Mouse (Mus musculus): Measurements from ENCODE around the gene Hist1h2ak. TPM values are rescaled to one million over a fixed set of nuclear protein-coding genes. Genes with fewer than 3 reads are reported as not detected.
"Not testable (repeated sequence)": the region's sequence is repeated elsewhere in the genome, so short reads cannot be mapped to it uniquely, and the experiment has no call there.

The Hist1h2ak gene
- polyA plus RNA-seq, 1 experiment from 2014 or later = not detected

DNA sequence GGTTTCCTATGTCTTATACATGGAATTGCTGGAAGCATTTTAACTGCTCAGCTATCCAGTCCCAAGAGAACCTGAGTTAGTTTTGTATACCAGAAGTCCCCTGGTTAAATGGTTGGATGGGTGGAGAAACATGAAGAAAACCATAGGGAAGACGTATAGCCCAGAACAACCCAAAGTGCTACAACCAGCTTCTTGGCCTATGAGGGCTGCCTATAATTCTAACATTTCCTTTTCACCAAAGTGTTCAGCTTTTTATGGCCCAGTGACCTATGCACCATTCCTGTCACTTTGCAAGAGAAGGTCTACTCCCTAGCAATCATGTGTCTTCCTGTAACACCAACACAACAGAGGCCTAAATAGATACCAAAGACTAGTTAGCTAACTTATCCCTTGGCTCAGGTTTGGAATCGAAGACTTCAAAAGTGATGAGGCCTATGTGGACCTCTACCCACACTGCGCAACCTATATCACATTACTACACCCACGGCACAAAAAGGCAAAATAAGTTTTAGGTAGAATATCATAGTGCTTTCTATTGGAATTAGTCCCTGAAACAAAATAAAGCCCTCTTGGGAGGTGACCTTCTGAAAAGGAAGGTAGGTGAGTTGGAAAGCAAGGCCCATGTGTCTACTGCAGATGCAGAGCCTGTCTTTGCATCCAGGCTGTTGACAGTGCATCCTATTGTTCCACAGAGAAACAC is 35.1 kb downstream of the Hist1h2ak start:
- in situ Hi-C loops (cut with MboI; ENCODE audit: low pct_unique_long_range_greater_than_20kb) = loop anchor here (10.0 kb wide), 3 partner anchors 554 to 1816 kb away; partner anchors contain the start of genes Abt1, Hist1h2af, Hist1h3g and Hist1h4h
- no peak for ATAC-seq
- ChIA-PET POLR2A (interaction anchor here (1.1 to 1.2 kb wide), 2 partner anchors 15 to 18 kb away, joined by 3 read pairs; no protein-coding TSS in a partner anchor), CTCF (interaction anchor here (1.7 kb wide), 1 partner anchor 15 kb away, joined by 4 read pairs; no protein-coding TSS in a partner anchor)
- no peak for DNase-seq (ENCODE audit: low read depth, low spot score)
- TF ChIP-seq CTCF (IDR thresholded peaks at IDR 0.05) = no peak
- H3K27me3 ChIP-seq = no peaks in the 10 kb centered on the region

DNA sequence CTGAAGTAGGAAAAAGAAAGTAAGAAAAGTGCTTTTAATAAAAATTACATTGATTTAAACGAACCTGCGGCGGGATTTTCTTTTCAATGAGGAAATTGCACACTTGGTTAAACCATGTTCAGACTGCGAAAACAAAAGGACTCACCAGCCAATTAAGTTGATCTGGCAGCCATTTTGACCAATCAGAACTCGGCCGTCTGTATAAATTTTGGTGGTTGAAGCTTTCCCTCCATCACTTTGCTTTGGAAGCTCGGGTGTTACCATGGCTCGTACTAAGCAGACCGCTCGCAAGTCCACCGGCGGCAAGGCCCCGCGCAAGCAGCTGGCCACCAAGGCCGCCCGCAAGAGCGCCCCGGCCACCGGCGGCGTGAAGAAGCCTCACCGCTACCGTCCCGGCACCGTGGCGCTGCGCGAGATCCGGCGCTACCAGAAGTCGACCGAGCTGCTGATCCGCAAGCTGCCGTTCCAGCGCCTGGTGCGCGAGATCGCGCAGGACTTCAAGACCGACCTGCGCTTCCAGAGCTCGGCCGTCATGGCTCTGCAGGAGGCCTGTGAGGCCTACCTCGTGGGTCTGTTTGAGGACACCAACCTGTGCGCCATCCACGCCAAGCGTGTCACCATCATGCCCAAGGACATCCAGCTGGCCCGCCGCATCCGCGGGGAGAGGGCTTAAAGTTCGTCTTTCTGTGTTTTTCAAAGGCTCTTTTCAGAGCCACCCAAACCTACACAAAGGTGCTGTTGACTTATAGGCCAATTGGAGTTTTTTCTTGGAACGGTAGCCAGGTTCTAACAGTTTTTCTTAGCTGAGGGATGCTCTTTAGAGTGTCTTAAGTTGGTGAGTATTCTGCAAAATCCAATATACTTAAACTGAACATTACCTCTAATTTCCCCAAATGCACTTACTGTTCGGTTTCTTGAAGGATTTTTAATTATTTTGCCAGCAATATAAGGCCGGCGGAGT is 36.0 kb downstream of the Hist1h2ak start, which contains the start of gene Hist1h3h:
Gene Hist1h3h (plus strand): TSS at position 263 of the 961 bp plus-strand sequence.
- in situ Hi-C loops (cut with MboI; ENCODE audit: low pct_unique_long_range_greater_than_20kb) = loop anchor here (10.0 kb wide), 3 partner anchors 553 to 1817 kb away; partner anchors contain the start of genes Abt1, Hist1h2af, Hist1h3g and Hist1h4h
- CTCF ChIA-PET = interaction anchor here (1.7 kb wide), 1 partner anchor 16 kb away, joined by 4 read pairs; no protein-coding TSS in a partner anchor
- H3K27me3 ChIP-seq = not testable (repeated sequence)
- DNase-seq (ENCODE audit: low read depth, low spot score) = peak; percentile 94
- ATAC-seq = peak; percentile 23
- POLR2A ChIA-PET = interaction anchor here (1.1 to 1.2 kb wide), 2 partner anchors 16 to 19 kb away, joined by 3 read pairs; no protein-coding TSS in a partner anchor

DNA sequence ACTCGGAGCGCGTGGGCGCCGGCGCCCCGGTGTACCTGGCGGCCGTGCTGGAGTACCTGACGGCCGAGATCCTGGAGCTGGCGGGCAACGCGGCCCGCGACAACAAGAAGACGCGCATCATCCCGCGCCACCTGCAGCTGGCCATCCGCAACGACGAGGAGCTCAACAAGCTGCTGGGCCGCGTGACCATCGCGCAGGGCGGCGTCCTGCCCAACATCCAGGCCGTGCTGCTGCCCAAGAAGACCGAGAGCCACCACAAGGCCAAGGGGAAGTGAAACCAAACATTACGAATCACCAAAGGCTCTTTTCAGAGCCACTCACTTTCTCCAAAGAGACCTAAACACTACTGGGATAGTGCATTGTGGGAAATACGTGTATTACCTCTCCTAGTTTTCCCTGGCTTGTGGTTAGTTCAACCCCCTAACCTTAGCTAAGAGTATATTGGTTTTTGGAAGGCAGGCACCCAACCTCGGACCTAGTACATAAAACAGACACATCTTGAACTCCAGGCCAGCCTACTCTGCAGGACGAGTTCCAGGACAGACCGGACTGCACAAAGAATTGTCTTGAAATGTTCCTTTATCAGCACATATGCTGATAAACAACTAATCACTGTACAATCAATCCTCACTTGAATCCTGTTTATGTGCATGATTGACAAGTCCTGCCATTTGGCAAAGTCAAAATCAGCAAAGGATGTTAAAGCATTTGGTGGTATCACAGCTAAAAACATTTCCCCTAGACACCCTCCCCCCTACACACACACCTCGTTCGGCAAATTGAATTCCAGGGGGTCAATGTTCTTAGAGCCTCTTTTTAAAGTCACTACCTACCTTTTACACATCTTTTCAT is 36.9 kb downstream of the Hist1h2ak start:
- ATAC-seq; CTCF ChIA-PET; DNase-seq (ENCODE audit: low read depth, low spot score); H3K27me3 ChIP-seq; POLR2A ChIA-PET: not testable (repeated sequence)
- in situ Hi-C loops (cut with MboI; ENCODE audit: low pct_unique_long_range_greater_than_20kb) = loop anchor here (10.0 kb wide), 3 partner anchors 552 to 1818 kb away; partner anchors contain the start of genes Abt1, Hist1h2af, Hist1h3g and Hist1h4h

GRCm38 (mm10) chr13:21715864-21716539 is 37.6 kb downstream of the Hist1h2ak start, which contains the start of the genes Hist1h2bl and Hist1h2ai:
Gene Hist1h2bl (minus strand): TSS chr13:21716143.
Gene Hist1h2ai (plus strand): TSS chr13:21716422.
- ATAC-seq (peak; percentile 83), DNase-seq (ENCODE audit: low read depth, low spot score) (peak; percentile 84)
- CTCF ChIA-PET, POLR2A ChIA-PET, H3K27me3 ChIP-seq: not testable (repeated sequence)
- in situ Hi-C loops (cut with MboI; ENCODE audit: low pct_unique_long_range_greater_than_20kb) = loop anchor here (10.0 kb wide), 3 partner anchors 551 to 1819 kb away; partner anchors contain the start of genes Abt1, Hist1h2af, Hist1h3g and Hist1h4h

GRCm38 (mm10) chr13:21715131-21715863 is 38.3 kb downstream of the Hist1h2ak start:
- in situ Hi-C loops (cut with MboI; ENCODE audit: low pct_unique_long_range_greater_than_20kb) = loop anchor here (10.0 kb wide), 3 partner anchors 550 to 1820 kb away; partner anchors contain the start of genes Abt1, Hist1h2af, Hist1h3g and Hist1h4h
- ATAC-seq = no peak
- no peak for TF ChIP-seq CTCF (IDR thresholded peaks at IDR 0.05)
- ChIA-PET POLR2A (no interaction called here), CTCF (interaction anchor here (0.6 kb wide), 1 partner anchor 18 kb away, joined by 3 read pairs; no protein-coding TSS in a partner anchor)
- H3K27me3 ChIP-seq = no peaks in the 10 kb centered on the region
- DNase-seq (ENCODE audit: low read depth, low spot score) = no peak

- DNase-seq (ENCODE audit: low read depth, low spot score) = no peak
- ChIA-PET POLR2A (no interaction called here), CTCF (interaction anchor here (0.6 kb wide), 1 partner anchor 18 kb away, joined by 3 read pairs; no protein-coding TSS in a partner anchor)
- no peaks in the 10 kb centered on the region for H3K27me3 ChIP-seq
- no peak for ATAC-seq
- peak; percentile 67 for TF ChIP-seq CTCF (IDR thresholded peaks at IDR 0.05)
- in situ Hi-C loops (cut with MboI; ENCODE audit: low pct_unique_long_range_greater_than_20kb) = loop anchor here (5.0 to 10.0 kb wide), 4 partner anchors 328 to 1820 kb away; partner anchors contain the start of genes Abt1, Hist1h2af, Hist1h2ag and Hist1h2bj
Measured at GRCm38 (mm10) chr13:21714725-21715124, 38.9 kb downstream of the Hist1h2ak start.

DNA sequence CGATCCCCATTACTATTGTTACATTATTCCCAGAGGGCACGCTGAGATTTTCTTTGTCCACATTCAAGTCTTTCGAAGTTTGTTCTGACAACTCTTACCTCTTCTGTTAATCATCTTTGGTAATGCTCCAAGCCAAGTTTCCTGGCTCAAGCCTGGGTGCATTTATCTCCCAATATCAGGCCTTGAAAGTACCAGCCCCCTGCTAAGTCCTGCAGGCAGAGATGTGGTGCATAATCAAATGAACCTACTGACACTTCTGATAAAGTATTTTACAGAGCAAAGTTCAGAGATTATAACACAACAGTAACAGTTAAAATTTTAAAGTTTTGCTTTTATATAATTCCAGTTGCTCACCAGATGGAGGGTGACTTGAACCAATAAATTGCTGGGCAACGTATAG is 41.9 kb downstream of the Hist1h2ak start:
- TF ChIP-seq CTCF (IDR thresholded peaks at IDR 0.05) = no peak
- H3K27me3 ChIP-seq = no peaks in the 10 kb centered on the region
- ATAC-seq (no peak), DNase-seq (ENCODE audit: low read depth, low spot score) (no peak)
- POLR2A ChIA-PET = interaction anchor here (0.7 kb wide), 1 partner anchor 537 kb away, joined by 4 read pairs; no protein-coding TSS in a partner anchor
- in situ Hi-C loops (cut with MboI; ENCODE audit: low pct_unique_long_range_greater_than_20kb) = loop anchor here (5.0 to 10.0 kb wide), 4 partner anchors 331 to 1823 kb away; partner anchors contain the start of genes Abt1, Hist1h2af, Hist1h2ag and Hist1h2bj
- CTCF ChIA-PET = interaction anchor here (1.0 kb wide), 1 partner anchor 9 kb away, joined by 4 read pairs; no protein-coding TSS in a partner anchor

Measured in Patski (cell line).